Mouse (Mus musculus): ENCODE data around the gene 1700020N15Rik.
"Not testable (repeated sequence)": the region's sequence is repeated elsewhere in the genome, so short reads cannot be mapped to it uniquely, and the experiment has no call there.

The 1700020N15Rik gene

DNA sequence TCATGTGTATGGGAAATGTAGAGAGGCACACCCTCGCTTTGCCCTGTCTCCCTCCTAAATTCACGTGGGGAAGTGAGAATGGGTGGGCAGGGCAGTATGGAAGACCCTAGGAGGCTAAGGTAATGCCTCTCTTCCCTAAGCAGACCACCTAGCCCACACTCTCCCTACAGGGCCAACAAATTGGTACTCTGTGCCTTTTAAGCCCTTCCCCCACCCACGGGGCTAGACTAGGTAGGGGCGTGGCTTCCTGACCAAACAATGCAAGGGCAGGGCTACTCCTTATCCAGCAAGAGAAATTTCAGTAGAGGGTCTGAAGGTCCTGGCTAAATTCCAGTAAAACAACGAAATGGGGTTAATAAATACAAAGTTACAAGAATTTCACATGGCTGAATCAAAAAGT, at the start of gene 1700020N15Rik:
Gene 1700020N15Rik (plus strand): TSS at position 301 of the 400 bp plus-strand sequence.
- not testable (repeated sequence) for DNase-seq (ENCODE audit: low spot score in 2 of 2)

DNA sequence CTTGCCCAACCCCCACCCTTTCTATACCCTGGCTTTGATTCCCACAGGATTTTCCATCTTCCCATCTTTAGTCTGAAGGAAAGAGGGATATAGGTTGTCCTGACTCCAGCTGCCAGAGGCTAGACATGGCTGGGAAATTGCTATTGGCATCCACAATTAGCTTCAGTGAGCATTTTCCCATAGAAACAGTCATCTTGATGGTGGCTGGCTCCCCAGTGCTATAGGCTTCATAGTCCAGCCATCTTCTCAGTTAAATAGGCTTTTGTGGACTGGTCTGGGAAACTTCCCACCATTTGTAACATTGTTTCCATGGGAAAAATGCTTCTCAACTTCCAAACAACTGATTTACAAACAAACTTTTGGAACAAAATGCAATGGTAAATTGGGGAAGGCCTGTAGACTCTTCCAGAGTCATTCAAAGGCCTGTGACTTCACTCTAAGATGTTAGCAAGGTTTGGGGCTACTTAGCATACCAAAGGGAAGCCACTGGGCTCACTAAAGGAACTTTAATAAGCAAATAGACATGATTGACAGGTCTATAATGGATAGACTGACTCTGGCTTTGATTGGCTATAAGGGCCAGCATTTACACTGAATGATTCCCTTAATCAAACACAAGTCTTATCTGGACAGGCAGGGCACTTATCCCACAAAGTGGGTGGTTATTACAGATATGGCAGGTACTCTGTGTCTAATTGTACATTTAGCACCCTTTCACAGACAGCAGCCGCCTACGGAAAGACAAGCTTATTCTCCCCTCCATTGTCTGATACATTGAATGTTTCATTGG, 31.9 kb downstream of the 1700020N15Rik start:
- no peak for DNase-seq (ENCODE audit: low spot score in 2 of 2)

All from thymus, postnatal 10 days (tissue).